Mouse (Mus musculus) intestine, embryonic 14.5 days (tissue): ENCODE measurements around the gene Mmgt1. TPM values are rescaled to one million over a fixed set of nuclear protein-coding genes. Genes with fewer than 3 reads are reported as not detected.

Experiments used
- ATAC-seq: fragments of 200-750 bp; cut with Nextera tagmentation; replicated peaks from 2 replicates; pipeline ENCODE4 v1.8.0; 2017; ENCODE audit warnings: low read depth, moderate number of reproducible peaks, moderate TSS enrichment, moderate library complexity; ENCODE audit not compliant: low FRiP score, low TSS enrichment
- DNase-seq: peaks from one replicate; pipeline ENCODE4 v3.0.0-alpha.2; 2018; ENCODE audit warnings: low spot score
- H3K27ac ChIP-seq: fragments of 300-500 bp; sonication (generic); 2 replicates; pipeline ENCODE4 v1.5.1; 2014; ENCODE audit warnings: low read depth, mild to moderate bottlenecking, control low read depth
- H3K27me3 ChIP-seq: fragments of 300-500 bp; sonication (generic); replicated peaks from 2 replicates; pipeline ENCODE4 v1.6.1; 2014; ENCODE audit warnings: low read length, control low read depth; ENCODE audit not compliant: control insufficient read depth, insufficient read depth
- H3K36me3 ChIP-seq: fragments of 300-500 bp; sonication (generic); 2 replicates; pipeline ENCODE4 v1.6.1; 2014; ENCODE audit warnings: low read length, control low read depth; ENCODE audit not compliant: control insufficient read depth, insufficient read depth
- H3K4me1 ChIP-seq: fragments of 300-500 bp; sonication (generic); replicated peaks from 2 replicates; pipeline ENCODE4 v1.6.1; 2014; ENCODE audit warnings: low read length, control low read depth, mixed read lengths; ENCODE audit not compliant: control insufficient read depth, insufficient read depth
- H3K4me2 ChIP-seq: fragments of 300-500 bp; sonication (generic); 2 replicates; pipeline ENCODE4 v1.6.1; 2014; ENCODE audit warnings: low read length
- H3K4me3 ChIP-seq: fragments of 300-500 bp; sonication (generic); 2 replicates; pipeline ENCODE4 v1.5.1; 2014; ENCODE audit warnings: low read depth, low read length, control low read depth, mixed read lengths
- H3K9ac ChIP-seq: fragments of 300-500 bp; sonication (generic); 2 replicates; pipeline ENCODE4 v1.6.1; 2014; ENCODE audit warnings: mild to moderate bottlenecking, low read length
- H3K9me3 ChIP-seq: fragments of 300-500 bp; sonication (generic); 2 replicates; pipeline ENCODE4 v1.6.1; 2016; ENCODE audit warnings: low read length, control low read depth; ENCODE audit not compliant: control insufficient read depth
- WGBS: fragments of 180-500 bp; shearing (Covaris S2); extraction: QIAGEN DNeasy Blood & Tissue Kit; methylation state at CpG from one replicate; pipeline ENCODE4 v1.1.7; 2014; 5-methylcytosine and 5-hydroxymethylcytosine counted together
- polyA plus RNA-seq: library from polyadenylated mRNA; unstranded; fragments of >200 nt; fragmentation: Nextera tagmentation; extraction: Ambion mirVana; gene quantifications from 2 replicates; pipeline ENCODE4 v1.2.1, GENCODE M21; 2014

Gene Mmgt1
- polyA plus RNA-seq, 1 experiment from 2014 or later, result 26.6 TPM

GRCm38 (mm10) chrX:56606536-56606935, 8.7 kb upstream of the Mmgt1 start:
- Histone ChIP-seq H3K27me3 (no peaks in the 10 kb centered on the region), H3K9ac (no peak overlapping the region), H3K9me3 (no peaks in the 10 kb centered on the region), H3K27ac (no peak overlapping the region), H3K4me3 (no peak overlapping the region), H3K4me1 (peaks cover 3% of the 10 kb centered on the region; the same call in 1 of the 2 replicates), H3K4me2 (no peak overlapping the region), H3K36me3 (no peaks in the 10 kb centered on the region)
- 57% methylated on average over 2 of the region's 2 CpGs for WGBS
- no peak for DNase-seq
- ATAC-seq, result no peak

GRCm38 (mm10) chrX:56597219-56597886, 516 bp downstream of the Mmgt1 start:
- DNase-seq, result no peak
- peak overlapping the region; percentile 62; the same call in 1 of the 2 replicates for H3K27ac ChIP-seq

DNA sequence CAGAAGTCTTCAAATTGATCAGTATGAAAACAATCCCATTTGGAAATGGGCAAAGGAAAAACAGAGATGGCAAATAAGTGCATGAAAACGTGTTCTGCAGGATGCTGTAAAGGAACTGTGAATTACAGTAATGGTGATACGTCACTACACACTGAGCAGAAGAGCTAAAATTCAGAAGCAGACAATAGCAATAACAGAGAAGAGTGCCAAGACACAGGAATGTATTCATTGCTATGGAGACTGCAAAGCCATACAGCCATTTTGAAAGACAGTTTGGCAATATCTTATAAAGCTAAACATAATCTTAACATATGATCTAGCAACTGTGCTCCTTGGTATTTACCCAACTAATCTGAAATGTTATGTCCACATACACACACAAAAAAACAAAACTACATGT, 19.7 kb downstream of the Mmgt1 start:
- DNase-seq (no peak), ATAC-seq (no peak)
- Histone ChIP-seq H3K4me2 (no peak overlapping the region), H3K27me3 (no peaks in the 10 kb centered on the region), H3K9ac (no peak overlapping the region), H3K4me1 (no peaks in the 10 kb centered on the region), H3K4me3 (no peak overlapping the region), H3K36me3 (no peaks in the 10 kb centered on the region), H3K27ac (no peak overlapping the region), H3K9me3 (no peaks in the 10 kb centered on the region)
- WGBS, result 66% methylated on average over 2 of the region's 2 CpGs

More at GRCm38 (mm10) chrX:56597219-56597886, 516 bp downstream of the Mmgt1 start:
- no peaks in the 10 kb centered on the region; the same call in 1 of the 2 replicates for H3K36me3 ChIP-seq
- H3K4me1 ChIP-seq, result 0 out of 2 replicates have a peak, but pooled peaks cover 2% of the 10 kb centered on the region
- ATAC-seq, result peak; percentile 74
- peak overlapping the region; percentile 51 for H3K4me2 ChIP-seq
- no peaks in the 10 kb centered on the region for H3K9me3 ChIP-seq
- 7% methylated on average over 24 of the region's 25 CpGs for WGBS
- peak overlapping the region; percentile 59 for H3K4me3 ChIP-seq
- no peaks in the 10 kb centered on the region for H3K27me3 ChIP-seq
- peak overlapping the region; percentile 62 for H3K9ac ChIP-seq

DNA sequence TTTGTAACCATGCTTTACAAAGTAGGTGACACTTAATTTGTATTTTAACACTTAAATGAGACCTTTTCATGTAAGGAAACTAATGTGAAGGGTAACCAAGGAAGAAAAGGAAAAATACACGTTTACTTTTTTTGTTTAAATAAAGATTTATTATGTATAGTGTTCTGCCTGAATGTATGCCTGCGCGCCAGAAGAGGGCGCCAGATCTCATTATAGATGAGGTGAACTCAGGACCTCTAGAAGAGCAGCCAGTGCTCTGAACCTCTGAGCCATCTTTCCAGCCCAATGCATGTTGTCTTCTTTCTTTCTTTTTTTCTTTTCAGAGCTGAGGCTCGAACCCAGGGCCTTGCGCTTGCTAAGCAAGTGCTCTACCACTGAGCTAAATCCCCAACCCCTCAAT, 25.4 kb downstream of the Mmgt1 start:
- no peaks in the 10 kb centered on the region for H3K4me1 ChIP-seq
- H3K4me3 ChIP-seq, result no peak overlapping the region
- ATAC-seq (no peak), DNase-seq (no peak)
- no peaks in the 10 kb centered on the region for H3K9me3 ChIP-seq
- no peak overlapping the region for H3K4me2 ChIP-seq
- H3K36me3 ChIP-seq, result no peaks in the 10 kb centered on the region
- H3K27ac ChIP-seq, result no peak overlapping the region
- no peak overlapping the region for H3K9ac ChIP-seq
- 25% methylated on average over 6 of the region's 6 CpGs for WGBS
- no peaks in the 10 kb centered on the region for H3K27me3 ChIP-seq

DNA sequence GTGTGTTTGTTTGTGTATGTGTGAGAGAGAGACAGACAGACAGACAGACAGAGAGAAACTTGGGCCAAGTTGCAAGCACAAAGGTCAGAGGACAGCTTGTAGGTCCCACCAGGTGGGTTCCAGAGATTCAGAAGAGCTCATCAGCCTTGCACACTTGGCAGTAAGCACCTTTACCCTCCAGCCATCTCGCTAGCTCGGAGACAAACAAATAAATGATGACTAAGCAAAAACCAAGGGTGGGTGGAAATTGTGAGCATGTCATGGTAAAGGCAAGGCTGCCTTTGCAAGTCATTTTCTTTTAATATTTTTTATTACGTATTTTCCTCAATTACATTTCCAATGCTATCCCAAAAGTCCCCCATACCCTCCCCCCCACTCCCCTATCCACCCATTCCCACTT, 44.3 kb downstream of the Mmgt1 start:
- no peak for DNase-seq
- Histone ChIP-seq H3K9ac (no peak overlapping the region), H3K4me1 (no peaks in the 10 kb centered on the region), H3K9me3 (no peaks in the 10 kb centered on the region), H3K4me3 (no peak overlapping the region), H3K36me3 (no peaks in the 10 kb centered on the region), H3K4me2 (no peak overlapping the region), H3K27me3 (no peaks in the 10 kb centered on the region), H3K27ac (no peak overlapping the region)
- ATAC-seq, result no peak
- WGBS, result 79% methylated on average over 3 of the region's 3 CpGs

GRCm38 (mm10) chrX:56549506-56549905, 48.4 kb downstream of the Mmgt1 start, which contains the start of gene Gm648:
Gm648 (minus strand) TSS chrX:56549606.
- Histone ChIP-seq H3K9me3 (no peaks in the 10 kb centered on the region), H3K9ac (no peak within 1 kb of the TSS), H3K4me2 (no peak within 1 kb of the TSS), H3K4me1 (no peaks in the 10 kb centered on the region), H3K27ac (no peak within 1 kb of the TSS), H3K36me3 (no peaks in the 10 kb centered on the region), H3K27me3 (no peaks in the 10 kb centered on the region), H3K4me3 (no peak within 1 kb of the TSS)
- no peak for ATAC-seq
- no peak for DNase-seq
- 86% methylated on average over 7 of the region's 7 CpGs for WGBS

- Histone ChIP-seq H3K36me3 (no peaks in the 10 kb centered on the region), H3K4me2 (no peak overlapping the region), H3K4me1 (no peaks in the 10 kb centered on the region), H3K4me3 (no peak overlapping the region), H3K27me3 (no peaks in the 10 kb centered on the region), H3K9me3 (no peaks in the 10 kb centered on the region), H3K9ac (no peak overlapping the region), H3K27ac (no peak overlapping the region)
- DNase-seq, result peak; percentile 53
- no peak for ATAC-seq
- 57% methylated on average over 4 of the region's 4 CpGs for WGBS
These were observed 60.7 kb downstream of the Mmgt1 start for GRCm38 (mm10) chrX:56537162-56537561.
